Mouse (Mus musculus): ENCODE results near the gene Gtf2f1. TPM values are rescaled to one million over a fixed set of nuclear protein-coding genes. Genes with fewer than 3 reads are reported as not detected.

Gene Gtf2f1
- polyA plus RNA-seq, 1 experiment: 86.4 TPM

DNA sequence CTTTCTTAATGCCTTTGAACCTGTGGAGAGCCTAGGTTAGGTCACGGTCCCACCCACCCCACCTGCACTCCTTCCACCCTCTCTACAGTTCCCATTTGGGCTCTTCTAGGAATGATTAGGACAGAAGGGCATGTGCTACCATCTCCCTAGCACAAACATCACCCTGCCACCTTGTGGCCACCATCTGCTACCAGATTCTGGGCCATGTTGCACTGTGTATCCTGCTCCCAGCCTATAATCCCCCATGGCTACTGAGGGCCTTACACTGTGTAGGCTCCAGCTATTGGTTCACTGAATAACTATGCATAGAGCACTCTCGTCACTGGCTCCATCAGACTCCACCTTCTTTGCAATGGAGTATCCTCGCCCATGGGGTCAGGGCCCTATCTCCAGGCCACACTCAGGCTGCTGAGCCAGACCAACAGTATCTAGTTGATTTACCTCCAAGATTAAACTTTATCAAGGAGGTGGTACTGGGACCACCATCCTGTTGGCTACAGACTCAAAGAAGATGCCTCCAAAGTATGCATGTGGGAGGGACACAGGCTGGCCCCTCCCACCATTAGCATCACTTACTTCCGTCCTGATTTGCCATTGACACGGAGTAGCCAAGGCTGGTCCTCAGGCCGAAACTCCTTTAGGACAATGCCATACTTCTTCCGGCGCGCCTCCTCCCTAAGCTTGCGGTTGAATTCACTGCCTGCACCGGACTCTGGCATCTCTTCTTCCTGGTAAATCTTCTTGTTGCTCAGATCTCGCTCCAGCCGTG, 3.8 kb downstream of the Gtf2f1 start:
- DNase-seq (ENCODE audit: extremely low spot score in 1 of 2, low spot score in 1 of 2): no peak

GRCm38 (mm10) chr17:57003994-57004393, 7.1 kb downstream of the Gtf2f1 start:
- no peak for DNase-seq (ENCODE audit: extremely low spot score in 1 of 2, low spot score in 1 of 2)

DNA sequence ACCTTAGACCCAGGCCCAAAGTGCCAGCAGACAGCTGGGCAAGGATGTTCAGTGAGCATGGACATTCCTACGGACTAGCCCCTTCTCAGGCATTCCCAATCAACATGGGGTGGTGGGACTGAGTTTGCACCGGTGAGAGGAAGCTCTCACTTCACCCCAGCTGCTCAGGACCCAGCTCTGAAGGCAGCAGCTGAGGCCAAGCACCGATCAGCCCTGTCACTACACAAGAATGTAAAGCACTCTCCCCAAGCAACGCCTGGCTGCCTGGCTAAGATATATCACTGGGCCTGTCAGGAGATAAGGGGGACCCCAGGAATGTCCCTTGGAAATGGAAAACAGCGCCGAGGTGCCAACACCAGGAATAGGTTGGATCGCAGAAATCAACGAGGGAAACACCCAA, 9.9 kb downstream of the Gtf2f1 start:
- DNase-seq (ENCODE audit: extremely low spot score in 1 of 2, low spot score in 1 of 2): no peak

DNA sequence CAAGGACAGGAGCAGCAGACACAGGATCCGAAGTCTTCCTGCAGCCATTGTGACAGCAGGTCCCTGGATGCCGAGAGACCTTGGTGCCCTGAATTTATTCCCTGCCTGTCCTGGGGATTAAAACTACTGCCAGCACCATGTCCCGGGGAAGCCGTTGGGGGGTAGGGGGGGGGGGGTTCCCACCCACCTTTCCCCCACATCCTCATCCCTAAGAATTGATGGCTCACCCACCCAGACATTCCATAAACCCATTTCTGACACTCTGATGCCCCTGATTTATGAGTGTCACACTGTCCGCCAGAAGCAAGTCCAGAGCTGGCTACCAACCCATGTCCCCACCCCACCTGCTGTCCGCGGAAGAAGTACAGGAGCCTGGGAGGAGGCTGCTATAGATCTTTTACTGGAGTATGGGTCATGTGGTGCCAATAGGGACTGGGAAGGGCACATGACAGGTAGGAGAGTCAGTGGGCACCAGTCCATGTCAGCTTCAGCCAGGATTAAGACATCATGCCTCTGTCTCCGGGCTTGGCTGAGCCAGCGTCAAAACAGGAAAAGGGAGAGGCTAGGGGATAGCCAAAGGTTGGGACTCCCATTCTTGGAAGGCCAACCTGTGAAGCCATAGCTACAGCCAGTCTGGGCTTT, 11.0 kb downstream of the Gtf2f1 start, which contains the start of gene Pspn:
Gene Pspn (minus strand): TSS at position 51 of the 642 bp plus-strand sequence.
- no peak for DNase-seq (ENCODE audit: extremely low spot score in 1 of 2, low spot score in 1 of 2)

DNA sequence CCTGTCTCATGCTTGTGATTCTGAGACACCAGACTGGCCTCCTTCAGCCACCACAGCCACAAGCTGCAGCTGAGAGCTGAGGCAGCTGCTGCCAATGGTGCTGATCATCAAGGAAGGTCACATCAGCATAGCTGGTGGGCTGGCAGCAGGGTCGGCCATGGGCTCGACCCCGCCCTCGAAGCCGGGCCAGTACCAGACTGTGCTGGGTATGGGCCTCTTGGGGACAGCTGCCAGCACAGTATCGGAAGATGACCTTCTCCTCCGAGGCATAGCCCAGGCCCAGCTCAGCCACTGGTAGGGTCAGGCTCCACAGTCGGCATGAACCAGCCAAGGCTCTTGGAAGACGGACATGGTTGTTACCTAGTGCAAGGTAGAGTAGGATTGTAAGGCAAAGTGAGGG, 11.7 kb downstream of the Gtf2f1 start:
- DNase-seq (ENCODE audit: extremely low spot score in 1 of 2, low spot score in 1 of 2): no peak

- DNase-seq (ENCODE audit: extremely low spot score in 1 of 2, low spot score in 1 of 2): peak; percentile 94 to 95
Observed at GRCm38 (mm10) chr17:56997029-56997667, 13.9 kb downstream of the Gtf2f1 start, which contains the start of gene Alkbh7. Alkbh7 (plus strand) TSS chr17:56997339.

DNA sequence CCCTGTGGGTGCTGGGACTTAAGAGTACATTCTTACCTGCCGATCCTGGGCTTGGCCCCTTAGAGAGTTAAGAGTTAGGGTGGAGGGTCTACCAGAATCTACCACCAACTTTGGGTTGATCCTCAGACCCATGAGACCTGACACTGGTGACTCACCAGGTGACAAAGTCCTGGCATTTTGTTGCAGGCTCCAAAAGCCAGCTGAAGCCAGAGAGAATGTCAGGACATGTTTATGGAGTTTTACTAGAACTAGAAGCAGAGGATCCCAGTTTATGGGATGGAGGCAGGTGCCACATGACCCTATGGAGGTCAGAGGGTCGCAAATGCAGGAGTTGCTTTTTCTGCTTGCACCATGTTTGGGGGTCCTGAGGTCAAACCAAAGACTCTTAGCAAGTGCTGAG, 14.6 kb downstream of the Gtf2f1 start:
- DNase-seq (ENCODE audit: extremely low spot score in 1 of 2, low spot score in 1 of 2): no peak

- DNase-seq (ENCODE audit: extremely low spot score in 1 of 2, low spot score in 1 of 2): no peak
Observed at GRCm38 (mm10) chr17:56995046-56995445, 16.0 kb downstream of the Gtf2f1 start.

- DNase-seq (ENCODE audit: extremely low spot score in 1 of 2, low spot score in 1 of 2): no peak
Observed at GRCm38 (mm10) chr17:56990966-56991365, 20.1 kb downstream of the Gtf2f1 start.

GRCm38 (mm10) chr17:56990115-56990746, 20.9 kb downstream of the Gtf2f1 start, which contains the start of gene Clpp:
Clpp (plus strand) TSS chr17:56990305.
- peak; percentile 95 to 96 for DNase-seq (ENCODE audit: extremely low spot score in 1 of 2, low spot score in 1 of 2)

DNA sequence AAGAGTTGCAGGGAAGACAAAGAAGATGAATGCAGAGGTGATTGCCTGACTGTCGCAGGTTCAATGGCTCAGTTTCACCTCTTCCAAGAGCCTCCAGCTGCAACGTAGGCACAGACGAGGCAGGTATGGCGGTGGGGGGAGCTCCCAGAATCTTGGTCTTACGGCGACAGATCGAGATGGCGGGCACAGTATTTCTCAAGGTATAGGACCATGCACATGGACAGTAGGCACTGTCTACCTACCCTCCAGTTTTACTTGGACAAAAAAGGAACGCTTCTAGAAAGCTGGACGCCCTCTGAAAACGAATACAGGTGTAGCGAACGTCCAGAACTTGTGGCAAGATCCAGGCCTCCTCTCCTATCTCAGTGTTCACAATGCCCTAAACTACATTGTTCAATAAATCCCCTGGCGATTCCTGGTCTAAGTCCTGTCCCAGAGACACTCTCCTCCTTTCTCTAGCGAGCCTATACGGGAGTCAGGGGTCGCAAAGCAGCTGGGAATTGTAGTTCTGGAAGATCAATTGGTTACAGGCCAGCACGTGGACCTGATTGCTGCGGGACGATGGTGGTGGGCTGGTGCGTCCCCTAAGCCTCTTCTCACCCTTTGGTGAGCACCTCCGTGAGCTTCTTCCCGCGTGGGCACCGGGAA, 21.5 kb downstream of the Gtf2f1 start:
- peak in 1 of 2 experiments; percentile 87 for DNase-seq (ENCODE audit: extremely low spot score in 1 of 2, low spot score in 1 of 2)

DNA sequence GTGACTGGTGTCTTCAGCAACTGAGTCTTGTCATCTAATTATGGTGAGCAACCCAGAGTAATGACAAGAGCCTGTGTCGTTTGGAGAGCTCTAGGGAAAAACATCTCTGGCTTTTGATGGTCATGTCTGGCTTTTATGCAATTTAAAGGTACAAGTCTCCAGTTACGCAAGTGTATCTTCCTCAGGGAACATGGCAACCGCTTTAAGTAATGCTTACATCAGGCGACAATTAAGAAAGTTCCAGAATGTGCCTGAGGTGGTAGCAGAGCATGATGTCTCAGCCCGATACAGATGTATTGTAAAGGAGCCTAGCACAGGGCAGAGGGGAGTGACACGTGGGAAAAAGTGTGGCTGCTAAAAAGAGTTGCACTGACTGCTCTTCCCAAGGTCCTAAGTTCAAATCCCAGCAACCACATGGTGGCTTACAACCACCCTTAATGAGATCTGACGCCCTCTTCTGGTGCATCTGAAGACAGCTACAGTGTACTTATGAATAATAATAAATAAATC, 22.1 kb downstream of the Gtf2f1 start:
- no peak for DNase-seq (ENCODE audit: extremely low spot score in 1 of 2, low spot score in 1 of 2)

DNA sequence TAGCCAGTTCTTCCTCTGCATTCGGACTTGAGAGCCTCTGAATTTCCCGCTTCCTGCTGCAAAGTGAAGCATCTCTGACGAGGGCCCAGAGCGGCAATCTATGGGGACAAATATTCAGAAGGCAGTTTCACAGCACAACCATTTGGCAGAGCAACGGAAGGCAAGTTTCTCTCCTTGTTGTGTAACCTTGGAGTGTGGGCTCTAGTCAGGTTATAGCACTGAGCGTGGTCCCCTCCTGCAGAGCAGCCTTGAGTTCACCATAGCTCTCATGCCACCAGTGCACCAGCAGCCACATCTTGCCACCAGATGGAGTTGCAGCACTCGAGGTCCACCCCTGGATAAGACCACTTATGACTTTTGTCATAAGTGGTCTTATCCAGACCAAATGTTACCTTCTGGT, 22.6 kb downstream of the Gtf2f1 start:
- DNase-seq (ENCODE audit: extremely low spot score in 1 of 2, low spot score in 1 of 2): no peak

DNA sequence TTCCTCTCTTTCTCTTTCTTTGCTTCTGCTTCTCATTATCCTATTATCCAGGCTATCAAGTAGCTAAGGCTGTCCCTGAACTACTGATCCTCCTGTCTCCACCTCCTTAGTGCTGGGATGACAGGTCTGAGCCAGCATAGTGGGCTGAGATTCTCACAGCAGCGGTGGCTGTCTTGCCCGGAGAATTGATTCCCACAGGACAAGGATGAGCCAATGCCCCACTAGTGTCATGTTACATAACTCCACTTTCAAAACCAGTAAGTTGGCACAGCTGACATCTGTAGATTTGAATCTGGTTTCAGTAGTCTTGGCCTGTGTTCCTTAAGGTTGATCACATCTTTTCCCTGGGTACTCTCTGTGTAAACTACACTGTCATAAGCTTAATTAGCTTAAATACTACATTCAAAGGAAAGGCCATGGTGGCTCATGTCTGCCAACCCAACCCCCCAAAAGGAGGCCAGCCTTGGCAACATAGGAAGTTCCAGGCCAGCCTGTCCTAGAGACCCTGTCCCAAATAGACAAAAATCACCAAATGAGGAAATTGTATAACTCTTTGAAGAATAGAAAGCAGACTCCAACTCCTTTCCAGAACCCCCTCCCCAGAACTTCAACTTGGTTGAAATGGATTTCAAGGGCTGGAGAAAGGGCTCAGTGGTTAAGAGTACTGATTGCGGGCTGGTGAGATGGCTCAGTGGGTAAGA, 24.8 kb downstream of the Gtf2f1 start:
- no peak for DNase-seq (ENCODE audit: extremely low spot score in 1 of 2, low spot score in 1 of 2)

- DNase-seq (ENCODE audit: extremely low spot score in 1 of 2, low spot score in 1 of 2): no peak
Observed at GRCm38 (mm10) chr17:56985656-56986055, 25.4 kb downstream of the Gtf2f1 start.

DNA sequence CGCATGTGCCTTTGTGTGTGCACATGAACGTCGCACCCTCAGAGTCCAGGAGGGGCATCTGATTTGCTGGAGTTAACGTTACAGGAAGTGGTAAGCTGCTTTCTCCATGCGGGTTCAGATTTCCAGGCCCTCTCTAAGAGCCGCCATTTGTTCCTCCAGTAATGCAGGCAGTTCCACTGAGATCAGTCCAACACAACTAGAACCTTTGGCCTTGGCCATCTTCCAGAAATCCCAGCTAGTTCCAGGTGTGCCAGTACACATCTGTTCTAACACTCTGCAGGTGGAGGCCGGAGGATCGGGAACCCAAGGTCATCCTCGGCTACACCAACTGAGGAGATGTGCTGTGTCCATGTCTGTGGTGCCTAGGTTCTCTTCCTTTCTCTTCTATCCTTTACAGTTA, 26.2 kb downstream of the Gtf2f1 start:
- DNase-seq (ENCODE audit: extremely low spot score in 1 of 2, low spot score in 1 of 2): no peak

- DNase-seq (ENCODE audit: extremely low spot score in 1 of 2, low spot score in 1 of 2): no peak
Observed at GRCm38 (mm10) chr17:56982013-56982412, 29.1 kb downstream of the Gtf2f1 start, which contains the start of gene Acer1. Acer1 (minus strand) TSS chr17:56982126.

DNA sequence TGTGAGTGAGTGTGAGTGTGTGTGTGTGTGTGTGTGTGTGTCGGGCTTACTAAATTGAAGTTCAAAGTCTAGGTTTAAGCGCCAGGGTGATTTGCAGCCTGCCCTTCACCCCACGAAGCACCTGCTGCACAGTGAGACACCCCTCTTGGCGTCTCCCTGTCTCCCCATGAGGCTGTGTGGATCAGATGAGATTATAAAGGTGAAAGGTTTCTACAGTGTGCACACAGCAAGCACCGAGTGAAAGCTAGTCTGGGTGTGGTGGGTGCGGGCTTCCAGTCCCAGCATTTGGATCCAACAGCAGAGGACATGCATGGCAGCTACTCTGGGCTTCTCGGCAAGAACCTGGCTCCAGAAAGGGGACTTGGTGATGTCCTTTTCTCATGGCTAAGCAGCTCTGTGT, 30.0 kb downstream of the Gtf2f1 start:
- no peak for DNase-seq (ENCODE audit: extremely low spot score in 1 of 2, low spot score in 1 of 2)

GRCm38 (mm10) chr17:56979524-56979923, 31.6 kb downstream of the Gtf2f1 start:
- no peak for DNase-seq (ENCODE audit: extremely low spot score in 1 of 2, low spot score in 1 of 2)
